Mouse (Mus musculus): Measurements from ENCODE around the gene Robo1.

GRCm38 (mm10) chr16:72908895-72909294, 600.8 kb downstream of the Robo1 start:
- TF ChIP-seq CTCF (IDR thresholded peaks at IDR 0.05; ENCODE audit: low read depth, low read length) (no peak), POLR2A (IDR thresholded peaks at IDR 0.05; ENCODE audit: borderline replicate concordance, low read depth, low read length) (no peak)
